Mouse (Mus musculus) bone marrow macrophage, adult 2 months (primary cell): Measurements from ENCODE around the gene Shc3.

Experiments
- CTCF ChIP-seq: IDR thresholded peaks from 2 replicates; pipeline ENCODE4 v1.5.1; 2012; ENCODE audit warnings: low read depth, mild to moderate bottlenecking, low read length, moderate library complexity
- POLR2A ChIP-seq: IDR thresholded peaks from 2 replicates; pipeline ENCODE4 v1.6.1; 2012; ENCODE audit warnings: mild to moderate bottlenecking, low read depth, low read length, borderline replicate concordance

DNA sequence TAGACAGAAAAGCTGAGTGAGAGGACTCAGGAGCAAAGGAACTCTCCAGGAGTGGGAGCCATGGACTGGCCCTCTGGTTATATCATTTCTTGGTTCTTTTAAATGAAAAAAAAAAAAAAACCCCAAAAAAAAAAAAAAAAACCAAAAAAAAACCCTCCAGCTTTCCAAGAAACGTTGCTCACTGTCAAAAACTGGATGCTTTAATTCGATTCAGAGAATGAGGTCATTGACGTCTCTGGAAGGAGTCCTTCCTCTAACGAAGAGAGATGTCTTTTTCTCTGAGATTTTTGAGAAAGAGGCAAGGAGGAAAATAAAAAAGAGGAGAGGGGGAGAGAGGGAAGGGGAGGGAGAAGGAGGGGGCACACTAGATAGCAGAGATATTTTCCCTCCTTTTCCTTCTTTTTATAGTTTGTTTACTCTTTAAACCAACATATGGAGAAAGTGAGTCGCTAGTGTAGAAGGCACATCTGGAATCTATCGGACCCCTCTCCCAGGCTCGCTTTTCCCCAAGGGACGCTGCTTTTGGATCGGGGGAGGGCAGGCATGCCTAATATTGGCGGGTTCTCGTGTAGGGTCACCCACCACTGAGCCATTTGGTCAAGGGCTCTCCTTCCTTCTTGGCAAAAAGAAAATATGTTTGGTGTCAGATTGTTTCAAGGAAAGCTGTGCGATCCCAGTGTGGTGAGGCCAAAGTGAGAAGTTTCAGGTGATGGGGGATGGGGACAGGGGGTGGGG, 157.4 kb downstream of the Shc3 start:
- TF ChIP-seq CTCF = no peak
- no peak for TF ChIP-seq POLR2A
